Mouse (Mus musculus): ENCODE data around the gene Col4a3. TPM values are rescaled to one million over a fixed set of nuclear protein-coding genes. Genes with fewer than 3 reads are reported as not detected.

The Col4a3 gene
- 1 to 10 TPM in 2 of 4 experiments, under 1 TPM in 2; 0.73 to 1.5 (median 1.00) TPM for total RNA-seq (2022)

- peak; percentile 40 for DNase-seq (ENCODE audit: low spot score)
Observed at GRCm38 (mm10) chr1:82586713-82587399, at the start of gene Col4a3, which contains the start of gene Col4a4. Gene Col4a3, plus strand, starts transcription at chr1:82586921. Gene Col4a4, minus strand, starts transcription at chr1:82586849.

GRCm38 (mm10) chr1:82537848-82538247, 48.9 kb upstream of the Col4a3 start:
- DNase-seq (ENCODE audit: low spot score): no peak

- DNase-seq (ENCODE audit: low spot score): no peak
Observed at GRCm38 (mm10) chr1:82540056-82540455, 46.7 kb upstream of the Col4a3 start.

GRCm38 (mm10) chr1:82543934-82544333, 42.8 kb upstream of the Col4a3 start:
- DNase-seq (ENCODE audit: low spot score): no peak

- DNase-seq (ENCODE audit: low spot score): no peak
Observed at GRCm38 (mm10) chr1:82544419-82545185, 42.1 kb upstream of the Col4a3 start.

GRCm38 (mm10) chr1:82545199-82545960, 41.3 kb upstream of the Col4a3 start:
- DNase-seq (ENCODE audit: low spot score): no peak

- no peak for DNase-seq (ENCODE audit: low spot score)
Observed at GRCm38 (mm10) chr1:82554443-82554850, 32.3 kb upstream of the Col4a3 start.

GRCm38 (mm10) chr1:82554889-82555288, 31.8 kb upstream of the Col4a3 start:
- DNase-seq (ENCODE audit: low spot score): no peak

GRCm38 (mm10) chr1:82560223-82560622, 26.5 kb upstream of the Col4a3 start:
- DNase-seq (ENCODE audit: low spot score): no peak

GRCm38 (mm10) chr1:82569405-82569804, 17.3 kb upstream of the Col4a3 start:
- no peak for DNase-seq (ENCODE audit: low spot score)

GRCm38 (mm10) chr1:82571758-82572157, 15.0 kb upstream of the Col4a3 start:
- no peak for DNase-seq (ENCODE audit: low spot score)

- DNase-seq (ENCODE audit: low spot score): no peak
Observed at GRCm38 (mm10) chr1:82575681-82576080, 11.0 kb upstream of the Col4a3 start.

- no peak for DNase-seq (ENCODE audit: low spot score)
Observed at GRCm38 (mm10) chr1:82576182-82576581, 10.5 kb upstream of the Col4a3 start.

GRCm38 (mm10) chr1:82577339-82577738, 9.4 kb upstream of the Col4a3 start:
- no peak for DNase-seq (ENCODE audit: low spot score)

- DNase-seq (ENCODE audit: low spot score): no peak
Observed at GRCm38 (mm10) chr1:82577915-82578314, 8.8 kb upstream of the Col4a3 start.

- DNase-seq (ENCODE audit: low spot score): no peak
Observed at GRCm38 (mm10) chr1:82578320-82578719, 8.4 kb upstream of the Col4a3 start.

GRCm38 (mm10) chr1:82585981-82586380, 740 bp upstream of the Col4a3 start:
- no peak for DNase-seq (ENCODE audit: low spot score)

- no peak for DNase-seq (ENCODE audit: low spot score)
Observed at GRCm38 (mm10) chr1:82590266-82590665, 3.5 kb downstream of the Col4a3 start.

GRCm38 (mm10) chr1:82596864-82597596, 10.3 kb downstream of the Col4a3 start:
- DNase-seq (ENCODE audit: low spot score): no peak

- no peak for DNase-seq (ENCODE audit: low spot score)
Observed at GRCm38 (mm10) chr1:82603198-82603950, 16.7 kb downstream of the Col4a3 start.

- DNase-seq (ENCODE audit: low spot score): no peak
Observed at GRCm38 (mm10) chr1:82605347-82605746, 18.6 kb downstream of the Col4a3 start.
